Mouse (Mus musculus): Measurements from ENCODE around the gene Igf2r. TPM values are rescaled to one million over a fixed set of nuclear protein-coding genes. Genes with fewer than 3 reads are reported as not detected.
"Not testable (repeated sequence)": the region's sequence is repeated elsewhere in the genome, so short reads cannot be mapped to it uniquely, and the experiment has no call there.

The Igf2r gene
- total RNA-seq, 1 experiment from 2014 or later, result 19.7 TPM

DNA sequence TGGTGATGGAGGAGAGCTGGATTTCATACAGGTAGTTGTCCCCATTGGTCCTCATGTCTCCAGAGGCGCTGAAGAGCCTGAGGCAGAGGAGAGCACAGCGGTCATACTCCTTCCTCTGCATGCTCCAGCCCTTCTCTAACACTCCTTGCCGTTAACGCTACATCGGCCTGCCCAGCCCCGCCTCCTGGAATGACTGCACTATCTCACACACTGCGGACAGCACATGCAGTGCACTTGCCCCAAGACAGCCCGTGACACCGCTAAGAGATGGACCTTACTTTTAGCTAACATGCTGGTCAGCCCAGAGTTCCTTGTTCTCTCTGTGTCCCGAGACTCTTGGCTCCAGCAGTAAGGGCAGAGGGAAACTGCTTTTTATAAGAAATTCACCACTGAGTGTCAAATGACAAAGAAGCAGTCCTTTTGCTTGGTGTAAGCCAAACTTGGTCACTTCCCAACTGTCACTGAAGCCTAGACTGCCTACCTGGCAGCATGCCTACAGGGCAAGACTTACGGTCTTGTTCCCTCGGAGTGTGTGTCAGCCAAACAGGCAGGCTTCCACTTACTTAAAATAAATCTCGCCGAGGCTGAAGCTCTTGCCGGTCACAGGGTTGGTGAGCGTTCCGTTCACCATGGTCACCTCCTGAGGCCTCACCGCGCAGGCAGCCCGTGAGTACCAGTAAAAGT, 80.9 kb downstream of the Igf2r start:
- no peak for ATAC-seq (replicated peaks; ENCODE audit: insufficient number of reproducible peaks, low FRiP score, low TSS enrichment, poor library complexity, severe bottlenecking)

DNA sequence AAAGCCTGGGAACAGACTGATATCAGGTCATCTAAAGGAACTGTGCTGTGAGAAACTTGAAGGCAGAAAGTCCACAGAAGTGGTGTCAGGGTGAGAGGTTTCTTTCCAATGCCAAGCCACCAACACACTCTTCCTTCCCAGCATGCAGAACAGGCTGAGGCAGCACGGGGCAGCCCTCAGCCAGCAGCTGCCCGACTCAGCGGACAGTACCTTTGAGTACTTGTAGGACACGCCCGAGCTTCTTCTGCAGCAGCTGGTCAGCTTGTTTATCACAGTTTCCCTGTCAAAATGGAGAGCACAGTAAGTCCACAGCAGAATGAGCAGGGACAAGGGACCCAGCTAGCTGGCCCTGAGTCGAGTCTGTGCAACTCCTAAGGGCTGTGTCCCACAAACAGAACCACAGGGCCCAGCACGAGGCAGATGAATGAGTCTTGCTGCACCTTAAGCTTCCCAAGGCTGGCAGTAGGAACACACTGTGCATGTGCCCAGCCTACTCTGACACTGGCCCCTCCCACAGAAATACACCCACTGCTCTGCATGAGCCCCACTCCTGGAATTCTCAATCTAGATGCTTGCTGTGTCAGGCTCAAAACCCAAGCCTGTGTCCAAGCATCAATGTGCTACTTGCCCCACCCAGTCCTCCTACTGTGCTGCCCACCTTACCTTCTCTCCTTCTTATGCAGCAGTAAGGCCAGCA, 84.4 kb downstream of the Igf2r start:
- no peak for ATAC-seq (replicated peaks; ENCODE audit: insufficient number of reproducible peaks, low FRiP score, low TSS enrichment, poor library complexity, severe bottlenecking)

DNA sequence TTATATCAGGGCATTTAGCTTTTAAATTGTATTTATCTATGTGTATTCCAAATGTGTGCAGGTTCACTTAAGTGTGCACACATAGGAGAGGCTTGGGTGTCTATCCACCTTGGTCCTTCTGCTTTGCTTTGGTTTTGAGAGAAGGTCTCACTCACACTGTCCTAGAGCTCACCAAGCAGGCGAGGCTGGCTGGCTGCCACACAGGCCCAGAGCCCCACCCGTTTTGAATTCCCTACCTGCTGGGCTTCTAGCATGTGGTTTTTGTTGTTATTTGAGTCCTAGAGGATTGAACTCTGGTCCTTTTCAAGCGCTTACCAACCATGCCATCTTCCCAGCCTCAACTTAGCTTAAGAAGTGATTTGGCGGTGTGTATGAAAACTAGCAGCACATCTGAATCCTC, 85.1 kb downstream of the Igf2r start:
- no peak for ATAC-seq (replicated peaks; ENCODE audit: insufficient number of reproducible peaks, low FRiP score, low TSS enrichment, poor library complexity, severe bottlenecking)

DNA sequence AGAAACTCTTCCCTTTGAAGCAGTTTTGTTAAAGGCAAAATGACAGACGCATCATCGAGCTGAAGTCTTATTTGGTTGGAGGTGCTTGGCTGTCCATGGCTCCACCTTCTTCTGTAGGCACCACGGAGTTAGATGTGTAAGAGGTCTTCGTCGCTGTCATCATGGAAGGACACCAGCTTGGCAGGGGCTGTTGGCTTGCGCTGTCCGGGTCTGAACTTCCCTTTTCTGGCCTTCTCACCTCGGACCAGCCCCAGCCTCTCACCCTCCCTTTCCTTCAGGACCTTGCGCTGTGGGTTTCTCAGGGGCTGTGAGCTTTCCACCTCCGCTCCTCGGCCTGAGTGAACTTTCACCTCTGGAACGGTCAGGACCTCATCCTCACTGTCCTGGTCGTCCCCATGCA, 85.9 kb downstream of the Igf2r start:
- no peak for ATAC-seq (replicated peaks; ENCODE audit: insufficient number of reproducible peaks, low FRiP score, low TSS enrichment, poor library complexity, severe bottlenecking)

DNA sequence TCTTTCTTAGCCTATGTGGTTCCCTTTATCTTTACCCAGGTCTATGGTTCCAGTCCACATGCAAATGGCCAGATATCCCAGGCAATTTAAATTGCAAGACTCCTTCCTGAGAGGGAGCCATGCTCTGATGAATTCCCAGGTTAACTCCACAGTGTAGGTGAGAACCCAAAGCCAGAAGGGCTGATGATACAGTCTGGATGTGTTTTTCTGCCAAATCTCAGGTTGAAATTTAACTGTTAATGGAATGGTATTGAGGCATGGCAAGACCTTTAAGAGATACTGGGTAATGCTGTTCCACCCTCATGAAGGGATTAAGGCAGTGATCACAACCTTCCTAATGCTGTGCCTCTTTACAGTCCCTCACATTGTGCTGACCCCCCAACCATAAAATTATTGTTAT, 91.2 kb downstream of the Igf2r start:
- no peak for ATAC-seq (replicated peaks; ENCODE audit: insufficient number of reproducible peaks, low FRiP score, low TSS enrichment, poor library complexity, severe bottlenecking)

DNA sequence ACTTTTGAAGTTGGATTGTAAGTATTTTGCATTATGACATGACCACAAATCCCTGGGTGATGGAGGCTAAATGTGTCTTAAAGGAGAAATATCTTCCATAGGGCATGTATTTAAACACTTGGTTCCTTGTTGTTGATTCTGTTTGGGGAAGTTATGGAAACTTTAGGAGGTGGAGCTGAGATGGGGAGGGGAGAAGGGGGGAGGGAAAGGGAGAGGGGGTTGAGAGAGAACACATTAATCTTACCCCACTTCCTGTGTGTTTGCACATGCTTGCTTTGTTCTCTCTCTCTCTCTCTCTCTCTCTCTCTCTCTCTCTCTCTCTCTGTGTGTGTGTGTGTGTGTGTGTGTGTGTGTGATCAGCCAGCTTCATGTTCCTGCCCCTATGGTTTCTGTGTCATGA, 92.3 kb downstream of the Igf2r start:
- ATAC-seq (replicated peaks; ENCODE audit: insufficient number of reproducible peaks, low FRiP score, low TSS enrichment, poor library complexity, severe bottlenecking), result no peak

DNA sequence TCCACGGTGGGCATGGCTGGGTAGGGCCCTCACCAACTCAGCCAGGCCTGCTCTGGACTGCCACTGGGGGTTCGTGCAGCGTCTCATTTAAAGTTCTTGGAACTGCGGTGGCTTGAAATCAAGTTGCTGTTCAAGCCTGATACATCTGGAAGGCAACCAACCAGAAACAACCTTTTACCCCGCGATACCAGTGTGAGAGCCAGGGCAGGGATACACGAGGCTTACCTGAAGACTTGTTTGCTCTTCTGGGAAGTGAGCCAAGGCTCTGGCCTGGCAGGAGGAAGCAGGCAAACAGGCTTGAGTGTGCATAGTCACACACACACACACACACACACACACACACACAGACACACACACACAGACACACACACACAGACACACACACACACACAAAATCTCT, 93.8 kb downstream of the Igf2r start, which contains the start of gene Slc22a1:
Gene Slc22a1, minus strand, starts transcription at position 184 of the 400 bp plus-strand sequence.
- no peak for ATAC-seq (replicated peaks; ENCODE audit: insufficient number of reproducible peaks, low FRiP score, low TSS enrichment, poor library complexity, severe bottlenecking)

DNA sequence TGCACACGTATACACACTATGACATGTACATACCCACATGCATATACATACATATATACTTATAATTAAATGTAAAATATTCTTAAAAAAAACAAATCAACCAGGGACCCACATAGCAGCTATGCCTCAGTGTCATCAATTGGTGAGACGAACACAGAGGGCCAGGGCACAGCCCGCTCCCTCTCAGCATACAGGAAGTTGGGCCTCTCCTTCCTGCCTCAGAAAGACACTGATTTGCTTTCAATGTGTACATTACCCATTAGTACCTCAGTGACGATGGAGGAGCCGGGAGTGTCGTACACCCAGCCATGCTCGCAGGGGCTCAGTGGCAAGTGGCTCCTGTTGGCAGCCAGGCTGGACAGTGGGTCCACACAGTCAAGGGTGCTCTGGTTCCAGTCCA, 94.5 kb downstream of the Igf2r start:
- ATAC-seq (replicated peaks; ENCODE audit: insufficient number of reproducible peaks, low FRiP score, low TSS enrichment, poor library complexity, severe bottlenecking), result not testable (repeated sequence)

DNA sequence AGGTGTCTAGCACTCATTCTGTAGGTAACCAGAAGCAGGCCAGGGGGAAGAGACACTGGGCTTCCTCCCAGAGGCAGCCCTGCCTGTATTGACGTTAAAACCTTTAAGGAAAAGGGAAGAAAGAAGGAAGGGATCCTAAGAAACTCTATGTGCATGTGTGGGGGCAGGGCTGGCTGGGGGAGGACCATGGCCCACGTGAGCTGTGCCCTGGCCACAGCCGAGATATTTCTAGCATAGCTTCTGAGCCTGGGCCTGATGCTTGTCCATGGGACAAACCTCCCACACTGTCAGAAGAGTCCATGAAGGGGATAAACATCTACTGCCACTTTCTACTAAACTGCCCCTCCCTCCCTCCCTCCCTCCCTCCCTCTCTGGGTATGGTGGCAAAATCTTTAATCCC, 95.6 kb downstream of the Igf2r start:
- no peak for ATAC-seq (replicated peaks; ENCODE audit: insufficient number of reproducible peaks, low FRiP score, low TSS enrichment, poor library complexity, severe bottlenecking)

DNA sequence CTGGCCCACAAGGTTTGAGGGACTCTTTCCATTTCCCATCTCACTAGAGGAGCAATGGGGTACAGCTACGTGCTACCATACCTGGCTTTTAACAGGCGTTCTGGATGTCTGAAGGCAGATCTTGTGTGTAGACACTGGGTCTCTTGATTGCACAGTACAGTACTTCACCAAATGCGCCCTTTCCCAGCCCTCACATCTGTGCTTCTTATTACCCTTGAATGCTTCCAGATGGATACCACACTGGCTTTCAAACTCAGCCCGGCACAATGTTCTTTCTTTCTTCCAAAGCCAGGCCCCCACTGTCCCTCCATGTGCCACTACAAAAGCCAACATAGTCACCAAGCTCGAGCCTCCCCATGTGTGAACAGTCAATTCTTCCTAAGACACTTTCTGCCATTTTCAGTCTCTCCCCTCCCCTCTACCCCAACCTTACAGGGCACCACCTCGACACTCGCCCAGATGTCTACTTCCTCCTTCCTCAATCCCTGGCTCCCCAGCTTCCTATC, 97.1 kb downstream of the Igf2r start:
- ATAC-seq (replicated peaks; ENCODE audit: insufficient number of reproducible peaks, low FRiP score, low TSS enrichment, poor library complexity, severe bottlenecking), result no peak

DNA sequence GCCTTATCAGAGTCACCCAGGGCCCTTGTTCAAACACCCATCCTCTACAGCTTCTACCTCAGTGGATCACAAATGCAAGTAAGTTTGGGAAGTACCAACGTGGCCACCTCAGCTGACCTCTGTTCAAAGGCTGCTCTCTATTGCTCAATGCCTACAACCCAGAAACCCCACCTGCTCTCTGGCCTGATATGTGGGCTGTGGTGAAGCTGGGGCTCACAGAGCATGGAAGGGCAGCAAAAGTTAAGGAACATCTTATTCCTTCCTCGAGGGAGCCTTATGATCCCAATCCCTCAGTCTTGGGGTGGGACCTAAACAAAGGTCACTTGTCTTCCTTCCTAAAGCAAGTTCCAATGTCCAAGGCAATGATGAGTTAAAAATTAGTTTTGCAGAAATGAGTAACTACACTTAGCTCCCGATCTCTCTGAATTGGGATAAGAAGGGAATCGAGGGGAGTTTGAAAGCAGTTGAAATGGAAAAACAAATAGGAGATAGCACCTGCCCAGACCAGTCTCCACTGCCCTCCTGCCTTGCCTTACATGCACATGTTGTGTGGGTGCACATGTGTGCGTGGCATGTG, 98.3 kb downstream of the Igf2r start:
- no peak for ATAC-seq (replicated peaks; ENCODE audit: insufficient number of reproducible peaks, low FRiP score, low TSS enrichment, poor library complexity, severe bottlenecking)

DNA sequence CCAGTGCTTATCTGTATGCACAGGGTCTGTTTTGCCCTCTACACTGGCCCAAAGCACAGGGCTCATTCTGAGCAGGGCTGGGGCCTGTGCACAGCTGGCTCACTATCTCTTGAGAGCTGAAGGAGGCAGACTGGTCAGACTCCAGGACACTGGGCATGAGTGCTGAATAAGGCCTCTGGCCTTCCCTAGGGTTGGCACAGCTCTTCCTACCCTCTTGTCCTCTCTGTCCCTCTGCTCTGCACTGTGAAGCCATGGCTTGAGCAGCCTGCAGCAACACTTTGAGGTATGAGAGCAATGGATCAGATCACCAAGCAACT, 100.1 kb downstream of the Igf2r start:
- ATAC-seq (replicated peaks; ENCODE audit: insufficient number of reproducible peaks, low FRiP score, low TSS enrichment, poor library complexity, severe bottlenecking), result no peak

DNA sequence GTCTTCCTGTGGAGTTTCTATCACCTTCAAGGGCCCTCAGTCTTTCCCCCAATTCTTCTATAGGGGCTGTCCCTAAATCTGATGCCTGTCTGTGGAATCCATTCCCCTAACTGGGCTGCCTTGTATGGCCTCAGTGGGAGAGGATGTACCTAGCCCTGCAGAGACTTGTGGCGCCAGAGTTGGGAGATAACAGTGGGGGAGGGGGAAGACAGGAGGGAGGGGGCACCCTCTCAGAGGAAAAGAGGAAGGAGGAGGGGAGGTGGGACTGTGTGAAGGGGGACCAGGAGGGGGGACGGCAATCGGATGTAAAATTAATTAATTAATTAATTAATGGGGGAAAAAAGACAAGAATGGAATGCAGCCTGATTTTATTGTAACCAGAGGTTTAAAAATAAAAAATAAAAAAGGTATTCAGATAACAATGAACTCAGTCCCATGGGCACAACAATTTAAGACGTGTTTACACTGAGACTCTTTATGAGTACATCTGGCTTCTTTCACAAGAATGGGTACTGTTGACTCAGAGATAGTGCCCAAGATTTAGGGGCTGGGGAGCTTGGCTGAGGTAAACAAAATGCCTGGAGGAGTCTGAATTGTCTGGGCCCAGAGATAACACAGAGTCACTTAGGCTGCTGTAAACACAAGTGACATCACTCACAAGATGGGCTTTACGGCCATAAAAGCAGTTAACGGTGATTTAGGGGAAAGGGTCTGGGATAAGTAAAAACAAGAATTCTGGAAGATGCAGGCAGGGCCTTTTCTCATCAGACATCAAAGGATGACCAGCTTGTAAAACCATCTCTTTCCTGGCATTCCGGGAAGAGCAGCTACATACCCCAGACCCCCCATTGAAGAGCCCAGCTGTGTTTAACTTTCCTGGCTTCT, 100.7 kb downstream of the Igf2r start:
- ATAC-seq (replicated peaks; ENCODE audit: insufficient number of reproducible peaks, low FRiP score, low TSS enrichment, poor library complexity, severe bottlenecking), result no peak

DNA sequence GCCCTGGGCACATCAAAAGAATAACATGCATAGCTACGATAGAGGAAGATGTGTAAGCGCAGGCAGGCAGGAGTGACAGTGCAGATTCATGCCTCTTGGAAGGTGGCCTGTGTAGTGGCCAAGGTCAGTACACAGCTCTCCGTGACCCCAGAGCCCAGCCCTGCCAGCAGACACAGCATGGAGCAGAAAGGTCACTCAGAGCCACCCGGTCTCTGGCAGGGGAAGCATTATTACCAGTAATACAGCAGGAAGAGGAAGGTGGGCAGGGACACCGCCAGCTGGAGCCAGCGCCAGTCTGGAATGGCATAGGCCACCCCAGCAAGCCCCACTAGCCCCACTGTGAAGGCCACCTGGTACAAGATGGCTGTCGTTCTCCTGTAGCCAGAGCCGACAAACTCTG, 105.3 kb downstream of the Igf2r start:
- no peak for ATAC-seq (replicated peaks; ENCODE audit: insufficient number of reproducible peaks, low FRiP score, low TSS enrichment, poor library complexity, severe bottlenecking)

DNA sequence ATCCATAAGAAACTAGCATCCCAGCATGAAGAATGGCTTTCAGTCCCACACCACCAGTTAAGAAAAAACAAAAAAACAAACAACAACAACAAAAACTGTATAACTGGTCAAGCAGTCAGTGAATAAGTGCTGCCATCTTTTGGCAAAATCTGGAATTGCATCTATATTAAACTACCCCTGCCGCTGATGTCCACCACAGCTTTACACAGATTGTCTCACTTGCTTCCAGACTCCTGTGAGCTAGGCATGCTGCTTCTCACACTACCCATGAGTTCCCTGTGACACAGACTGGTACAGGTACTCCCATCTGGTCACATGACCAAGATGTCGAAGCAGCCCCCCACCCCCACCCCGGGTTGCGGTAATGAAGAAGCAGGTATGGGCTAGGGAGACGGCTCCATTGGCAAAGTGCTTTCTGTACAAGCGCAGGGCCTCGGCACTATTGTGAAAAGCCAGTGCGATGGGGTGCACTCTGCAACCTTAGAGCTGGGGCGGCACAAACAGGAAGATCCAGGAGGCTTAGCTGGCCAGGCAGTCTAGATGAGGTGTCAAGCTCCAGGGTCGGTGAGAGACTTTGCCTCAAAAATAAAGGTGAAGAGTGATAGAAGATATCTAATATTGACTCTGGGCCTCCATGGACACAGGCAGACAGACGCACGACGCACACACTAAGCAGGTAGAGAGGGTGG, 108.7 kb downstream of the Igf2r start:
- ATAC-seq (replicated peaks; ENCODE audit: insufficient number of reproducible peaks, low FRiP score, low TSS enrichment, poor library complexity, severe bottlenecking), result no peak

DNA sequence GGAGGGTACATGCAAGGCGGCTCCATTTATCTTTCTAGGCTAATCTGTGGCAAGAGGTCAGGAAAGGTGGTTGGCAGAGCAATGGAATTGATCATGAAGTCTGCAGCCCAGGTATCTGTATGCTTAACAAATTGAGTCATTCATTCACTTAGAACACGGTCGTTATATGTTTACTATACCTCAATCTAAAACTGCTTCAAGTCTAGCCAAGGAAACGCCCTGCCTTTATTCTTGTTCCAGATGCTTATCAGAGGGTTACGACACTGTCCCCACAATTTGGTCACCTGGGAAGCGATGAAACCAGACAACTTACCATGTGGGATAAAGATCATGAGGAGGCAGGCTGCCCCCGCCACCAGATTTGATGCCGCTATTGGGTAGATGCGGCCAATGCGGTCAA, 110.2 kb downstream of the Igf2r start:
- ATAC-seq (replicated peaks; ENCODE audit: insufficient number of reproducible peaks, low FRiP score, low TSS enrichment, poor library complexity, severe bottlenecking), result no peak

DNA sequence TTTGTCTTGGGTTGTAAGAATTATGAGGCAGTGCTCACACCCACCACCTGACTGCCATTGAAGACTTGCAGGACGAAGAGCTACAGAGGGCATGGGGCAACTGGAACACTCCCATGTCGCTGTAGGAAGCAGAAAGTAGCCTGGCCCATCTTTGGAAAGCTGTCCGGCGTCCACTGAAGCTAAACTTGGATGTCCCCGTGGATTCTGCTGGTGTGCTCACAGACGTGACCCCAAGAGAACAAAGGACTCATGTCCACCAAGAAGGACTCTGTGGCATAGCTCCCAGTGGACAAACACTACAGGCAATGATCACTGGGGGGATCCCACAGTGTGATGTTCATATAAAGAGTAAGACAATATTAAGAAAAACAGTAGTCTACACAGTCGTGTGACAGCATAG, 110.7 kb downstream of the Igf2r start:
- no peak for ATAC-seq (replicated peaks; ENCODE audit: insufficient number of reproducible peaks, low FRiP score, low TSS enrichment, poor library complexity, severe bottlenecking)

DNA sequence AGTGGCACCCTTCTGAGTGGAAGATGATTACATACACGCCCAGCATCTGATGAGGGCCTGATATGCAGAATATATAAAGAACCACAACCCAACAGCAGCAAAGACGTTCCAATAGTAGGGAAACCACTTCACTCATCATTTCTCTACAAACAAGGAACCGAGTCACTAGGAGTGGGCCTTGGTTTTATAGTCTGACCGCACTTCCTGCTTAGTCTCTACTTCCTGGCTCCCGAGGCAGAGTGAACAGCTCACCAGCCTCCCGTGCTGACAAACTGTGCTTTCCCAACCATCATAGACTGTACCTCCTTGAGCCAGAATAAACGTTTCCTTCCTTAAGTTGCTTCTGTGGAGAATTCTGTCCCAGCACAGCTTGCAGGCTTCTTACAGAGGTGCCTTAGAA, 113.6 kb downstream of the Igf2r start:
- no peak for ATAC-seq (replicated peaks; ENCODE audit: insufficient number of reproducible peaks, low FRiP score, low TSS enrichment, poor library complexity, severe bottlenecking)

DNA sequence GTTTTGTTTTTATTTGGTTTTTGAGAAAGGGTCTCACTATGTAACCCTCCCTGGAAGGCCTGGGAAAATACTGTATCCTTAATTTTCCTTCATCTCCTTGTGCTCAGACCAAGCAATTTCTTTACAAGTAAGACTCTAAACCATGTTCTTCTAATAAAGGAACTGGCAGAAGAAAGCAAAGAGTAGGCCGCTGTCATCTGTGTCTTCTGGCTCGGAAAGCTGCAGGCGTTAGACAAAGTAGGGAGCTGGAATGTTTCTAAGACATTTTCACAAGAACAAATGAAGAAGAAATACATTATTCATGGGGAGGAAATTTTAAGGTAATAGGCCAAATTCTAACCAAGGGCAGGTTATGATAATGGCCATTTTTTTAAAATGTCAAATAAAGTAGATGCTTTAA, 115.4 kb downstream of the Igf2r start:
- ATAC-seq (replicated peaks; ENCODE audit: insufficient number of reproducible peaks, low FRiP score, low TSS enrichment, poor library complexity, severe bottlenecking), result no peak
